Mouse (Mus musculus) MEL (cell line): ENCODE data around the gene Zfp101.

Experiments
- BHLHE40 ChIP-seq: IDR thresholded peaks from 2 replicates; pipeline ENCODE4 v1.6.1; 2012; ENCODE audit warnings: low read depth, mild to moderate bottlenecking, inconsistent platforms, low read length, improper control_type of control experiment, borderline replicate concordance
- CHD1 ChIP-seq: IDR thresholded peaks from 2 replicates; pipeline ENCODE4 v1.6.1; 2012; ENCODE audit warnings: low read depth, mild to moderate bottlenecking, inconsistent platforms, low read length, improper control_type of control experiment
- CTCF ChIP-seq, 3 experiments: IDR thresholded peaks in 2 of 3; conservative IDR thresholded peaks in 1 of 3; 2 replicates each; pipeline ENCODE4 v1.5.1; 2011 to 2012; ENCODE audit warnings: low read length in 3 of 3, low read depth in 2 of 3, mild to moderate bottlenecking in 2 of 3, improper control_type of control experiment in 1 of 3, inconsistent platforms in 1 of 3, mixed read lengths in 1 of 3, moderate library complexity in 1 of 3; ENCODE audit not compliant: control insufficient read depth in 1 of 3, insufficient read depth in 1 of 3, poor library complexity in 1 of 3, severe bottlenecking in 1 of 3
- E2F4 ChIP-seq: IDR thresholded peaks from 2 replicates; pipeline ENCODE4 v1.6.1; 2011; ENCODE audit warnings: low read depth, low read length, improper control_type of control experiment, borderline replicate concordance
- GATA1 ChIP-seq: IDR thresholded peaks from 2 replicates; pipeline ENCODE4 v1.6.1; 2011; ENCODE audit warnings: low read depth, low read length, improper control_type of control experiment
- MAFK ChIP-seq: IDR thresholded peaks from 2 replicates; pipeline ENCODE4 v1.6.1; 2011; ENCODE audit warnings: low read depth, mild to moderate bottlenecking, low read length, improper control_type of control experiment, borderline replicate concordance
- MAX ChIP-seq: IDR thresholded peaks from 2 replicates; pipeline ENCODE4 v1.6.1; 2011; ENCODE audit warnings: low read length, improper control_type of control experiment
- MEF2A ChIP-seq: IDR thresholded peaks from 2 replicates; pipeline ENCODE4 v1.6.1; 2014; ENCODE audit warnings: low read depth, mild to moderate bottlenecking, inconsistent platforms, low read length, improper control_type of control experiment; ENCODE audit not compliant: poor library complexity, insufficient replicate concordance, severe bottlenecking; ENCODE audit errors: extremely low read depth
- NRF1 ChIP-seq: IDR thresholded peaks from 2 replicates; pipeline ENCODE4 v1.6.1; 2014; ENCODE audit warnings: low read depth, mild to moderate bottlenecking, inconsistent platforms, low read length, improper control_type of control experiment, moderate library complexity; ENCODE audit not compliant: poor library complexity, insufficient read depth, severe bottlenecking
- POLR2A ChIP-seq, 2 experiments: IDR thresholded peaks; 2 replicates each; pipeline ENCODE4 v1.6.1; 2011 to 2012; ENCODE audit warnings: low read length in 2 of 2, mild to moderate bottlenecking in 2 of 2, control low read depth in 1 of 2, improper control_type of control experiment in 1 of 2, low read depth in 1 of 2, moderate library complexity in 1 of 2; ENCODE audit not compliant: control insufficient read depth in 1 of 2, insufficient read depth in 1 of 2, poor library complexity in 1 of 2
- SMC3 ChIP-seq: IDR thresholded peaks from 2 replicates; pipeline ENCODE4 v1.6.1; 2011; ENCODE audit warnings: low read depth, low read length, improper control_type of control experiment
- ZC3H11A ChIP-seq: IDR thresholded peaks from 2 replicates; pipeline ENCODE4 v1.6.1; 2012; ENCODE audit warnings: low read depth, mild to moderate bottlenecking, inconsistent platforms, low read length, improper control_type of control experiment
- ZNF384 ChIP-seq: IDR thresholded peaks from 2 replicates; pipeline ENCODE4 v1.6.1; 2012; ENCODE audit warnings: low read depth, mild to moderate bottlenecking, inconsistent platforms, low read length, improper control_type of control experiment

DNA sequence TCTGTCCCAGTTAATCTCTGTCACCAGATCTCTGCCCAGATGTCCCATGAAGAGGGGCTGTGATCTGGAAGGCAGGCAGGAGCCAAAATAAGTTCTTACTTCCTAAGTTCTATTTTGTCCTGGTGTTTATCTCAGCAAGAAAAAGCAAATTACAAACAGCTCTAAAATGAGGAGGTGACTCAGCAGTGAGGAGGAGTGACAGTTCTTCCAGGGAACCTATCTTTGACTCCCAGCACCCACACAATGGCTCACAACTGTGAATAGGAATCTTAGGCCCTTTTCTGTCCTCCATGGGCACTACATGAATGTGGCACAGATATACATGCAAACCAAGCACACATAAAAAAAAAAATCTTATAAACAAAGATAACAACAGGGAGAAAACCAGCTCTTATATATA, 8.7 kb downstream of the Zfp101 start:
- no peak for TF ChIP-seq POLR2A (IDR thresholded peaks at IDR 0.05; ENCODE audit: control insufficient read depth in 1 of 2, insufficient read depth in 1 of 2, low read depth in 1 of 2, low read length in 2 of 2, poor library complexity in 1 of 2)
- TF ChIP-seq MAX = no peak
- no peak for TF ChIP-seq NRF1
- no peak for TF ChIP-seq CHD1
- TF ChIP-seq GATA1 = no peak
- TF ChIP-seq CTCF (IDR thresholded peaks at IDR 0.05 in 2 of 3, conservative IDR thresholded peaks at IDR 0.05 in 1 of 3; ENCODE audit: control insufficient read depth in 1 of 3, insufficient read depth in 1 of 3, low read depth in 2 of 3, low read length in 3 of 3, poor library complexity in 1 of 3, severe bottlenecking in 1 of 3) = no peak
- TF ChIP-seq E2F4 = no peak
- no peak for TF ChIP-seq ZNF384
- no peak for TF ChIP-seq MAFK
- TF ChIP-seq BHLHE40 = no peak
- TF ChIP-seq MEF2A = no peak
- TF ChIP-seq ZC3H11A = no peak
- no peak for TF ChIP-seq SMC3
